Mouse (Mus musculus): ENCODE data around the gene Pilrb2. TPM values are rescaled to one million over a fixed set of nuclear protein-coding genes. Genes with fewer than 3 reads are reported as not detected.
"Not testable (repeated sequence)": the region's sequence is repeated elsewhere in the genome, so short reads cannot be mapped to it uniquely, and the experiment has no call there.

Gene Pilrb2
- not detected for total RNA-seq (2022)

DNA sequence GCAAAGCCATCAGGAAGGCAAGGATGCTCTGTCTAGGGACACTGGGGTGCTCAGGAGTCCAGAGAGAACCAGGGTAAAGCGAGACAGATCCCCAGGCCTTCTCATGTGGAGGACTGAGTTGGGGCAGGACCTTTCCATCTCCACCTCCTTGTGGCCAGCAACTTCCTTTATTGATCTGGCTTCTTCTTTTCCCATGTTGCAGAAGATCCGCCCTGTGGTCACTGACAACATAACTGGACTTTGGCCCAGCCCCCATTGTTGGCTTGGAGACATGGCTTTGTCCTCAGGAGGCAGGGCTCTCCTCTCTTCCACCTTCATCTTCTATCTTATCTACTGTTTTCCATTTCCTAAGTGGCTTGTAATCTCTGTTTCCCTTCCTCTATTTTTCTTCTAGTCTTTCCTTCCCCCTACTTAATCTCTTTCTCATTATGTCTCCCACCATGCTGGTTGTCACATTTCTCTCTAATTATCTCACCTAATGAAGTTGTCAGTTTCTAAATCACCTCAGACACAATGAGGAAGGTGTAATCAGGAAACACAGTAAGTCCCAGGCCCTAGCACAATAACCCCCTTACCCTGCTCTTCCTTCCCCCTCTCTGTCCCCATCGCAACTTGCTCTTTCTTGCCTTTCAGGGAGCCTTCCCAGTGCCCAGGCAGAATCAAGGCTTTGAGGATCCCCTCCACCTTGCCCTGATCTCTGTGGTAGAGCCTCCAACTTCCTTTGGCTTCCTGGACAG lies at the start of gene Pilrb2:
Pilrb2 (minus strand) TSS at position 172 of the 737 bp plus-strand sequence.
- DNase-seq (ENCODE audit: low spot score in 2 of 2), result not testable (repeated sequence)

DNA sequence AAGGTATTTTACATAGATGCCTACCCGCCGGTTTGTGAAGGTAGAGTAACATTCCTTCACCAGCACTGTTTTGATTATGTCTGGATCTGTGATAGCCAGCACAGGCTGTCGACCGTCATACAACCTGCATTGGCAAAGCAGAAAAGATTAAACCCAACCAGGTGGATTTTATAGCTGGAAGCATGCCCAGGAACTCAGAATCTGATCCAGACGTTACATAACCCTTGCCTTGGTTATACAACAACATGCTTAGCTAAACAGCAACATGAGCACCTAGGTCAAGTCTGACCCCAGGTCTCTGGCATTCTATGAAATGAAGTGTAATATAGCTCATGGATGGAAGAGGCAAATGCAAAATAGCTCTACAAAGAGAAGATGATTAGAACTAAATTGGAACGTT lies 43.9 kb upstream of the Pilrb2 start:
- DNase-seq (ENCODE audit: low spot score in 2 of 2), result no peak

DNA sequence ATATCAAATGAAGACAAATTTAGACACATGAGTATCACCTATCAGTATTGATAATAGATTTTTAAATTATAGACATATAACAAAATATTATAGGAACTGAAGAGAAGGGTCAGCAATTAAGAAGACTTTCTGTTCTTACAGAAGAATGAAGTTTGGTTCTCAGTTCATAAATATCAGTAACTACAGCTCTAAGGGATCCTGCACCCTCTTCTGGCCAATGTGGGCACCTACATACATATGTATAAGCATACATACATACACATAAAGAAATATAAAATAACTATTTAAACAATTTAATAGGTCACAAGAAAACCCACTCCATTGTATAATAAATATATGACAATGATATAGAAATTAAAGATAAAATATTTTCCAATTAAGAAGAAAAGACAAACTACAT lies 42.9 kb upstream of the Pilrb2 start:
- DNase-seq (ENCODE audit: low spot score in 2 of 2), result no peak

DNA sequence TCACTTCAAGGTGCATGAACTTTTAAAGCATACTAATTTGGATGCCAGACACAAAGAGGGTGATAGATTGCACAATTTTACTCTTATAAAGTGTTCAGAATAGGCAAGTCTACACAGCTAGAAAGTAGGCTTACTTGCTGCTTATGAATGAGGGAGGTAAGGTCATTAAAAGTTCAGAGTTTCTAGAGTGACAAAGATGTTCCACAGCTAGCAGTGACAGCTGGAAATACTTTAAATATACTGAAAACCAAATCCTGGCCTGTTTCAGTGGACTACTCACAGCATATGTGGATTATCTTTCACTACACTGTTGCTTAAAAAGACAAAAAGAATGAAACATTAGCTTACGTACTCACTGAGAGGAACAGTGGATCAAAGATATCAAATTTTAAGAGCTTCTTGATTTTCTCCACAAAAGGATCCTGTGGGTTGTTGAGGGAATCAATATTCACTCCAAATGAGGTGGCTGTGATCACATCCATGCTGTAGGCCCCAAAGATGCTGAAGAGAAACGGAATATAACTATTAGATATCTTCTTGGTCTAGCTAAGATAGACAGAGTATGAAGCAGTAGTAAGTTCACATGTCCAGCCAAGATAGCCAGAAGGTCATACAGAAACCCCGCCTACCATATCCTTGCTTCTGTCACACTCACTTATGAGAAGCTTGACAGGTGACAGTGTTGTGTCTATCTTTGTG lies 38.1 kb upstream of the Pilrb2 start:
- no peak for DNase-seq (ENCODE audit: low spot score in 2 of 2)

DNA sequence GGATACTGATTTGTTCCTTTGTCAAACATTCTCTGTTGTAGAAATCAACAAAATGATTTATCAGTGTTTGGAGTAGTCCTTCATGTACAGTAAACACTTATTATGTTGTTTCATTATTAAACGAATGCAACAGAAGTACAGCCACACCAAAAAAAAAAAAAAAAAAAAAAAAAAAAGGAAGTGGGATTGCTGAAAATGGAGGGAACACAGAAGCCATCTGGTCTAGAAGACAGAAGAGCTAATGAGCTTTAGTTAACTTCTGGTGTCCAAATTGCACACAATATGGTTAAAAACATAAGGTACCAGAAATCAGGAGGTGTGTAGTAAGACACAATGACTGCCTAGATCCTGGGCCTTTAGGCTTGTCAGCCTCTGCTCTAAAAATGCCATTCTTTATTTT lies 26.2 kb upstream of the Pilrb2 start:
- DNase-seq (ENCODE audit: low spot score in 2 of 2), result no peak

DNA sequence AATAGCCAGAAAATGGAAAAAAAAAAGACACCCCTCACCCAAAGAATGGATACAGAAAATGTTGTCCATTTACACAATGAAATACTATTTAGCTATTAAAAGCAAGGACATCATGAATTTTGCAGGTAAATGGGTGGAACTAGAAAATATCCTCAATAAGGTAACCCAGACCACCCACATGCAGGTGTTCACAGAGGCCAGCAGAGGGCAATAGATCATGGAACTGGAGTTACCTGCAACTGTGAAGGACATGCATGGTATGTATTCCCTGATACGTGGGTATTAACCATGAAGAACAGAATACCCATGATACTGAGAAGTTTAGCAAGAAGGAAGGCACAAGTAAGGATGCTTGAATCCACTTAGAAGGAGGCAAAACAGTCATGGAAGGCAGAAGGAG lies 21.3 kb upstream of the Pilrb2 start:
- no peak for DNase-seq (ENCODE audit: low spot score in 2 of 2)

DNA sequence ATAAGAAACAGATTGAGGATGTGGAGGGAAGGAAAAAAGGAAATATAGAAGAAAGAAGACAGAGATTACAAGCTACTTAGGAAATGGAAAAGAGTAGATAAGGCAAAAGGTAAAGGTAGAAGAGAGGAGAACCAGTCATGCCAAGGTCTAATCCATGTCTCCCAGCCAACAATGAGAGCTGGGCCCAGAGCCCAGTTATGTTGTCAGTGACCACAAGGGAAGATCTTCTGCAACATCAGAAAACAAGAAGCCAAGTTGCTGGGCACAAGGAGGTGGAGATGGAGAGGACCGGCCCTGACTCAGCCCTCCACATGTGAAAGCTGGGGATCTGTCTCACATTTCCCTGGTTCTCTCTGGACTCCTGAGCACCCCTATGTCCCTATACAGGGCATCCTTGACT lies 16.1 kb upstream of the Pilrb2 start:
- no peak for DNase-seq (ENCODE audit: low spot score in 2 of 2)

DNA sequence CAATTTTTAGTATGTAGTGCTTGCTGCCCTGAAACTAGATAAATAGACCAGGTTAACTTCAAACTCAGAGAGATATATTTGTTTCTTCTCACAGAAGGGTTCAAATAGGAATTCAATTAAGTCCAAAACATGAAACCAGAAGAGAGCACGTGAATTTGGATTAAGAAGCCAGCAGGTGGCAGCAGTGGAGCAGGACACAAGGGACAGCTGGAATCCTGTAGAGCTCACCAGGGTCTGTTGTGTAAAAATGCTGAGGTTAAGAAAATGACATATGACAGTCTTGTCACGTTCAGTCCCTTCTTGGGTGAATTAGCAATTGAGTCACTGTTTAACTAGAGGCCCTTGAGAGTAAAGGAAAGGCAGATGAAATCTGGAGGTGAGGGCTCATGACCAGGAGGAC lies 14.3 kb upstream of the Pilrb2 start:
- DNase-seq (ENCODE audit: low spot score in 2 of 2), result peak; percentile 7 to 14

DNA sequence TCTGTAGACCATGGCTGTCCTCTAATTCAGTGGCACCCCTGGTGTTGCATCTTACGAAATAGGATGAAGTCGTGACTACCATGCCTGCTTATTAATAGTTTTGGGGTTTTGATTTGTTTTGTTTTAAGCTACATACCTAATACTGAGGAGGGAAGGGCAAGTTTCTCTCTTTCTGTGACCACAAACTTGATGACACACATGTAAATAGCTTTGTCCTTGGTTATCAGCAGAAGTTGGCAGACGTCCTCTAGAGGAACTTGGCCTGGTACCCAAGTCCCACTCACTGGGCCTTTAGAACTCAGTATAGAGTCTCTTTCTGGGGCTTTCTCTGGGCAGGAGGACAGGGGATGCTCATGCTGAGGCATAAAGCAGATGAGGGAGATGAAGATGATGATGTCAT lies 11.7 kb upstream of the Pilrb2 start:
- DNase-seq (ENCODE audit: low spot score in 2 of 2), result no peak

DNA sequence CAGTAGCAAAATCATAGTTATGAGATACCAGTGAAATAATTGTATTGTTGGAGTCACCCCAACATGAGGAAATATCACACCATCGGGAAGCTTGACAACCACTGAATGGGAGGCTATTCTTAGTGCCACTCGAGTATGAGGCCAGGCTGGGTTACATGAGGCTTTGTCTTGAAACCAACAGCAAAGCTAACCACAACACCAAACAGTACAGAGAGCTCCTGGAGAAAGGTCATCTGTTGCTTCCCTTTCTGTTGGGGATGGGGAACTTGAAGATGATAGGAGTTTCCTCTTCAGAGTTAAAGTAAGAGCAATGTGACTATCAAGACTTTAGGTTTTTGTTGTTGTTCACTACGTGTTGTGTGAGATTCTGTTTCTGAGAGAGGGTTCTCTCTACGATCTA lies 11.3 kb upstream of the Pilrb2 start:
- DNase-seq (ENCODE audit: low spot score in 2 of 2), result no peak

DNA sequence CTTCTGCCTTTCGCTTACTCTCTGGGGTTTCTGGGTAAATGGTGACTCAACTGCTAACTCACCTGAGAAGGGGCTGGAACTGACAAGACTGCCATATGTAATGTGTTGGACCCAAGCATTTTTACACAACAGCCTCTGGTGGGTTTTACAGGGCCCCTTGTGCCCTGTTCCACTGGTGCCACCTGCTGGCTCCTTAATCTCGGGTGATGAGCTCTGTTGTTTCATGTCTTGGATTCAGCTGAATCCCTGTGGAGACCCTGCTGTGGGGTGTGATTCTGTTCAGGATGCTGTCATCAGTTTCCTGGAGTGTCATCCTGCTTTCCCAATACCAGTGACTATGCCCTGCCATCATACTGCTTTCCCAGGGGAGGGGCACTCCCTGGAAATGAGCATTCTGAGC lies 6.2 kb upstream of the Pilrb2 start:
- no peak for DNase-seq (ENCODE audit: low spot score in 2 of 2)

DNA sequence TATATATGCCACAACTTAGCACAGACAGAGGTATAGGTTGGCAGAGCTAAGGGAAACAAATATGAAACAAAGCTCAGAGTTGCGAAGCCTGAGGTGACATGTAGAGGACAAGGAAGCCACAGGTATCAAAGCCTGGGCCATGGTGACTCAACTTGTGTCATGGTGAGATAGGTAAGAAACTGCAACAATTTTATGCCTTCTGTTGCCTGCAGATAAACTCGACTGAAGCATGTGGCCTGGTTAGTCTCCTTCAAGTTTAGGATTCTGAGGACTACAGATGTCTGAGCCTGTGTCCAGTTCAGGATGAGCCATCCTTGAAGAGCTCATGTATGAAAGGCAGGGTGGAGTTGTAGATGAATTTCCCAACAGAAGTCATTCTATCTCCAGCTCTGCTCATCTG lies 3.4 kb upstream of the Pilrb2 start:
- no peak for DNase-seq (ENCODE audit: low spot score in 2 of 2)

DNA sequence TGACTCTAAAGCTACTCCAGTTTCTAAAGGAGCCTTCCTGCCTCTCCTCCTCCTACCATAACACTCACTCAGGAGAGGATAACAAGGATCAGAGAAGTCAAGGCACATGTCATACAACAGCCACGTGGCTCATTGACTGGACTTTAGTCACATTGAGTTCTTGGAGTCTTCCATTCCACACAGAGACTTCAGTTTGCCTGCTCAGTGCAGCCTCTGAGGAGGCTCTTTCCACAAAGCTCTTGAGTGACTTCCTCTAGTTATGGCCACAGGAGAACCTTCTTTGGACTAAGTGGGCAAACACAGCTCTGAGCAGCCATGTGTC lies 727 bp upstream of the Pilrb2 start:
- DNase-seq (ENCODE audit: low spot score in 2 of 2), result not testable (repeated sequence)

DNA sequence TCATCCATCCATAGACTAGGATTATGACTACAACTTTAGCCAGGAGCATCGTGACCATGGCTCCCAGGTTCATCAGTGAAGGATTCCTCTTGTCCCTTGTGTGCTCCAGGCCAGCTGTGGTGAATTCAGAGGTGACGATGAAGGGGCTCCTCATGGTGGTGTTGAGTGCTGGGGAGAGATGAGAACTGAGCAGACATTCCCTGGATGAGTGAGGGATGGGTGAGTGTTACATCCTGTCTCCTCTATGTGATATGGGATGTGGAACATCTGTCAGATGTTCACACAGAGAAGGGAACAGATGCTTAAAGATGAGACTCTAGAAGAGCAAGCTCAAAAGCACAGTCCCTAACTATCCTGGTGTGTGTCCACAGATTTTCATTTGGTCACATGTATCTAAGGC lies 3.0 kb downstream of the Pilrb2 start:
- not testable (repeated sequence) for DNase-seq (ENCODE audit: low spot score in 2 of 2)

DNA sequence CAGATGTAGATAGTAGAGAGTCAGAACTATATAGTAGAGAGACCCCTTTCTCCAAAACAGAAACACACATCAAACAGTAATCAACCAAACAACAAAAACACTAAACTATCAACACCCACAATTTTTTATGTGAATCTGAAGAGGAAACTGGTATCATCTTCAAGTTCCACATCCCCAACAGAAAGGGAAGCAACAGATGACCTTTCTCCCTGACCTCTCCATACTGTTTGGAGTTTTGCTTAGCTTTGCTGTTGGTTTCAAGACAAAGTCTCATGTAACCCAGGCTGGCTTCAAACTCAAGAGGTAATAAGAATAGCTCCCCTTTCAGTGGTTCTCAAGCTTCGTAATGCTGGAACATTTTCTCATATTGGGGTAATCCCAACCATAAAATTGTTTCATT lies 7.6 kb downstream of the Pilrb2 start:
- DNase-seq (ENCODE audit: low spot score in 2 of 2), result not testable (repeated sequence)

DNA sequence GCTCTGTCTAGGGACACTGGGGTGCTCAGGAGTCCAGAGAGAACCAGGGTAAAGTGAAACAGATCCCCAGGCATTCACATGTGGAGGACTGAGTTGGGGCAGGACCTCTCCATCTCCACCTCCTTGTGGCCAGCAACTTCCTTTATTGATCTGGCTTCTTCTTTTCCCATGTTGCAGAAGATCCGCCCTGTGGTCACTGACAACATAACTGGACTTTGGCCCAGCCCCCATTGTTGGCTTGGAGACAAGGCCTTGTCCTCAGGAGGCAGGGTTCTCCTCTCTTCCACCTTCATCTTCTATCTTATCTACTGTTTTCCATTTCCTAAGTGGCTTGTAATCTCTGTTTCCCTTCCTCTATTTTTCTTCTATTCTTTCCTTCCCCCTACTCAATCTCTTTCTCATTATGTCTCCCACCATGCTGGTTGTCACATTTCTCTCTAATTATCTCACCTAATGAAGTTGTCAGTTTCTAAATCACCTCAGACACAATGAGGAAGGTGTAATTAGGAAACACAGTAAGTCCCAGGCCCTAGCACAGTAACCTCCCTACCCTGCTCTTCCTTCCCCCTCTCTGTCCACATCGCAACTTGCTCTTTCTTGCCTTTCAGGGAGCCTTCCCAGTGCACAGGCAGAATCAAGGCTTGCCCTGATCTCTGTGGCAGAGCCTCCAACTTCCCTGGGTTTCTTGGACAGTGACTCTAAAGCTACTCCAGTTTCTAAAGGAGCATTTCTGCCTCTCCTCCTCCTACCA lies 13.5 kb downstream of the Pilrb2 start, which contains the start of gene Pilrb1:
Pilrb1 (minus strand) TSS at position 147 of the 751 bp plus-strand sequence.
- not testable (repeated sequence) for DNase-seq (ENCODE audit: low spot score in 2 of 2)

DNA sequence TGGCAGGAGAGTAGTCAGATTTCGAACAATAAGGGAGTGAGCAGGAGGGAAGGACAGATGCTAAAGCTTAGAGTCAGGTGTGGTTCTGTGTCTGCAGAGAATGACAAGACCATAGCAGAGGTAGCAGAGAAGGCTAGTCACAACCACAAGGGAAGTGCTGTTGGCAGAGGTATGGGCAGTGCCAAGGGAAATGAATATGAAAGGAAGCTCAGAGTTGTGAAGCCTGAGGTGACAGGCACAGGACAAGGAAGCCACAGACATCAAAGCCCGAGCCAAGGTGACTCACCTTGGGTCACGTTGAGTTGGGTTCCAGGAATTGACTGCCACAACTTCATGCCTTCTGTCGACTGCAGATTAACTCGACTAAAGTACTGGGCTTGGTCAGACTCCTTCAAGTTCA lies 14.7 kb downstream of the Pilrb2 start:
- not testable (repeated sequence) for DNase-seq (ENCODE audit: low spot score in 2 of 2)

DNA sequence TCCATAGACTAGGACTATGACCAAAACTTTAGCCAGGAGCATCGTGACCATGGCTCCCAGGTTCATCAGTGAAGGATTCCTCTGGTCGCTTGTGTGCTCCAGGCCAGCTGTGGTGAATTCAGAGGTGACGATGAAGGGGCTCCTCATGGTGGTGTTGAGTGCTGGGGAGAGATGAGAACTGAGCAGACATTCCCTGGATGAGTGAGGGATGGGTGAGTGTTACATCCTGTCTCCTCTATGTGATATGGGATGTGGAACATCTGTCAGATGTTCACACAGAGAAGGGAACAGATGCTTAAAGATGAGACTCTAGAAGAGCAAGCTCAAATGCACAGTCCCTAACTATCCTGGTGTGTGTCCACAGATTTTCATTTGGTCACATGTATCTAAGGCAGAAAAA lies 16.7 kb downstream of the Pilrb2 start:
- DNase-seq (ENCODE audit: low spot score in 2 of 2), result not testable (repeated sequence)

DNA sequence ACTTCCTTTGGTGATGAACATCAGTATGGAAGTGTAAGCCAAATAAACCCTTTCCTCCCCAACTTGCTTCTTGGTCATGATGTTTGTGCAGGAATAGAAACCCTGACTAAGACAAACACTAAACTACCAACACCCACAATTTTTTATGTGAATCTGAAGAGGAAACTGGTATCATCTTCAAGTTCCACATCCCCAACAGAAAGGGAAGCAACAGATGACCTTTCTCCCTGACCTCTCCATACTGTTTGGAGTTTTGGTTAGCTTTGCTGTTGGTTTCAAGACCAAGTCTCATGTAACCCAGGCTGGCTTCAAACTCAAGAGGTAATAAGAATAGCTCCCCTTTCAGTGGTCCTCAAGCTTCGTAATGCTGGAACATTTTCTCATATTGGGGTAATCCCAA lies 21.3 kb downstream of the Pilrb2 start:
- not testable (repeated sequence) for DNase-seq (ENCODE audit: low spot score in 2 of 2)

DNA sequence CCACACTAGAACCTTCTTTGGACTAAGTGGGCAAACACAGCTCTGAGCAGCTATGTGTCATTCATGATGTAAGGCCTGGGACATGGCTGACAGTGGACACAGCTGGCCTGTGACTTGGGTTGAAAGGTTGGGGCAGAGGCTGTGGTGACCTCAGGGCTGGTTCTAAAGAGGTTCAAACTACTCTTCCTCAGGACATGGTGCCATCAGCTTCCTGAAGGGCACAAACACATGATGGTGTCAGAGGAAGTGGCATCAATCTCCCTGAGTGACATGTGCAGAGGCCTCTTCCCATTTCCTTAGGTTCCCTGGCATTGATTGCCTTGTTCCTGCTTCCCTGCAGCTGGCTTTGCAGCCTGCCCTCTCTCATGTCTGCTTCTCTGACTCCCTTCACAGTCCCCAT lies 34.5 kb downstream of the Pilrb2 start:
- DNase-seq (ENCODE audit: low spot score in 2 of 2), result not testable (repeated sequence)

DNA sequence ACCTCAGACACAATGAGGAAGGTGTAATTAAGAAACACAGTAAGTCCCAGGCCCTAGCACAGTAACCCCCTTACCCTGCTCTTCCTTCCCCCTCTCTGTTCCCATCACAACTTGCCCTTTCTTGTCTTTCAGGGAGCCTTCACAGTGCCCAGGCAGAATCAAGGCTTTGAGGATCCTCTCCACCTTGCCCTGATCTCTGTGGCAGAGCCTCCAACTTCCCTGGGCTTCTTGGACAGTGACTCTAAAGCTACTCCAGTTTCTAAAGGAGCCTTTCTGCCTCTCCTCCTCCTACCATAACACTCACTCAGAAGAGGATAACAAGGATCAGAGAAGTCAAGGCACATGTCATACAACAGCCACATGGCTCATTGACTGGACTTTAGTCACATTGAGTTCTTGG lies 35.0 kb downstream of the Pilrb2 start:
- no peak for DNase-seq (ENCODE audit: low spot score in 2 of 2)

DNA sequence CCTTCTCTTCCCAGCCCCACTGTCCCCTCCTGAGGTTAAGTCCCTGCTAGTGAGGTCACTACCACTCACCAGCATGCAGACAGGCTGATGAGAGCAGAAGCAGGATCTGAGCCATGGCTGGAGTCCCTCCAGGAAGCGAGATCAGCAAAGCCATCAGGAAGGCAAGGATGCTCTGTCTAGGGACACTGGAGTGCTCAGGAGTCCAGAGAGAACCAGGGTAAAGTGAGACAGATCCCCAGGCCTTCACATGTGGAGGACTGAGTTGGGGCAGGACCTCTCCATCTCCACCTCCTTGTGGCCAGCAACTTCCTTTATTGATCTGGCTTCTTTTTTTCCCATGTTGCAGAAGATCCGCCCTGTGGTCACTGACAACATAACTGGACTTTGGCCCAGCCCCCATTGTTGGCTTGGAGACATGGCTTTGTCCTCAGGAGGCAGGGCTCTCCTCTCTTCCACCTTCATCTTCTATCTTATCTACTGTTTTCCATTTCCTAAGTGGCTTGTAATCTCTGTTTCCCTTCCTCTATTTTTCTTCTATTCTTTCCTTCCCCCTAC lies 35.6 kb downstream of the Pilrb2 start, which contains the start of gene Pilra:
Pilra (minus strand) TSS at position 316 of the 555 bp plus-strand sequence.
- not testable (repeated sequence) for DNase-seq (ENCODE audit: low spot score in 2 of 2)
